Mouse (Mus musculus): ENCODE measurements around the gene Ikzf1.

- TF ChIP-seq CTCF (IDR thresholded peaks at IDR 0.05; ENCODE audit: borderline replicate concordance, control insufficient read depth, extremely low read depth, insufficient read depth, low read length, poor library complexity), result no peak
- TF ChIP-seq POLR2A (IDR thresholded peaks at IDR 0.05; ENCODE audit: control insufficient read depth, extremely low read depth, insufficient read depth, low read length, poor library complexity), result no peak
These were observed 109.8 kb downstream of the Ikzf1 start for GRCm38 (mm10) chr11:11794626-11795025.
